Mouse (Mus musculus): ENCODE results near the gene Spa17.

Gene Spa17

DNA sequence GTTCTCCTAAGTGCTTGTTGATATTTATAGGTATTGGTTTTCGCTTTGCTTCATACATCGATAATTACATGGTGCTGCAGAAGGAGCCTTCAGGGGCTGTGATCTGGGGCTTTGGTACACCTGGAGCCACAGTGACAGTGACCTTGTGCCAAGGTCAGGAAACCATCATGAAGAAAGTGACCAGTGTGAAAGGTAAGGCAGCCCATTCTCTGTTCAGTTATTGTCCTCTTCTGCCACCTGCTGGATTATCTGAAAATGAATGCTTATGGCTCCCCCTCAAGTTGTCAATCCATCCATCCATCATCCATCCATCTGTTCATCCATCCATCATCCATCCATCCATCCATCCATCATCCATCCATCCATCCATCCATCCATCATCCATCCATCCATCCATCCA lies 3.2 kb upstream of the Spa17 start:
- peak; percentile 55 for DNase-seq (ENCODE audit: low spot score)

- no peak for DNase-seq (ENCODE audit: low spot score)
Measured at GRCm38 (mm10) chr9:37615220-37615619, 1.7 kb upstream of the Spa17 start.

- no peak for DNase-seq (ENCODE audit: low spot score)
Measured at GRCm38 (mm10) chr9:37614316-37614715, 794 bp upstream of the Spa17 start.

- no peak for DNase-seq (ENCODE audit: low spot score)
Measured at GRCm38 (mm10) chr9:37613911-37614280, 374 bp upstream of the Spa17 start.

DNA sequence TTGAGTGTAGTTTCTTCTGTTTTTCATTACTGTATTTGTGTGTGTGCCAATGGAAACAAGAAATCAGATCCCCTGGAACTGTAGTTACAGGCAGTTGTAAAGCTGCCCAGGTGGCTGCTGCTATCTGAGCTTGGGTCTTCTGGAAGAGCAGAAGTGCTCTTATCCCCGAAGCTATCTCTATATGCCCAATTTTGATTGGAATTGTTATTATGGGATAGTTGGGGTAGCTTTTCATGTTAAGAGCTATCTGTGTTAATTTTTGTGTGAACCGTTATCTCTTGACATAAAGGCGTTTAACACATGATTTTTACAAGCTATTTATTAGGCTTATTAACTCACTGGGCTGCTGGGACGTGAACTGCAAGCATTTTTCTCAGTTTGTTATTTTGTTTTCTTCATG lies 4.0 kb downstream of the Spa17 start:
- DNase-seq (ENCODE audit: low spot score) = no peak

DNA sequence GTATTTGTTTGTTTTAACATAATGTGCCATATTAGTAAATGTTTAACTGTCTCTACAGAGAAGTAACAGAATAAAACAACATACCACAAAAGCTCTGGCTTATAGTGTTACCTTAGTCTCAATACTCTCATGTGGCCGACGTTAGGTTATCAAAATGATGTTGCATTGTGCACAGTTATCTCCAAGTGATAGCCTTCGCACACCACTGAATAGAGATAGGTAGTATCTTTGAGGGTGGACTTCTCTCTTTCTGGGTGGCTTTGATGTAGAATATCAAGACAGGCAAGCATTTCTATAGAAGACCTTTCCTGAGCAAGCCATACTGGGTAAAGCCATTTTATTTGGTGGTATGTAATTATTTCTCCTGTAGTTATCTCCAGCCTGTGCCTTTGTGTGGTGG lies 8.4 kb downstream of the Spa17 start:
- no peak for DNase-seq (ENCODE audit: low spot score)

DNA sequence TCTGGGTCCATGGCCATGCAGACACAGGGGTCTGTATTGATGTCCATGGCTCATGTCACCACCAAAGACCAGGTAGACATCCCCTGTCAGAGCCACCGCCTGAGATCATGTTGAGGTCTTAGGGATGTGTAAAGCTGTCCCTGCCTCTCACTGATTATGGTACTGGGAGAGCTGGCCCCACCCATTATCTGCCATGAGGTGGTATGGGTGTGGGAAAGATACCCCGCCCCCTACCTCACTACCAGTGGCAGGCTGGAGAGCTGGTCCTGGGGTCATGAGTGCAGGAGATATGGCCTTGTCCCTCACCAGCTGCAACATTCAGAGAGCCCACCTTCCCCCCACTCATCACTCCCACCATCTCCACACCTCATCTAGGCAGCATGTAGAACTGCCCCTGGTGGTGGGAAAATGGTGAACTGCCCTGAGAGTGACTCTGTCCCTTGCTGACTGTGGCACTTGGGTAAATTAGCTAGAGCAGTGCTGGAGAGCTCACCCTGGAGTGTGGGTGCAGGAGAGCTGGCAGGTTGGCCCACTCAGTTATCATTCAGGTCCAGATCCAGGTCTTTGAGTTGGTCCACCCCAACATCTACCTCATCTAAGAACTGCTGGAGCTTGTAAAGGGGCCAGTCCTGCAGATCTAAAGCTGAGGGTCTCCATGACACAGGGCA lies 12.8 kb downstream of the Spa17 start:
- no peak for DNase-seq (ENCODE audit: low spot score)

DNA sequence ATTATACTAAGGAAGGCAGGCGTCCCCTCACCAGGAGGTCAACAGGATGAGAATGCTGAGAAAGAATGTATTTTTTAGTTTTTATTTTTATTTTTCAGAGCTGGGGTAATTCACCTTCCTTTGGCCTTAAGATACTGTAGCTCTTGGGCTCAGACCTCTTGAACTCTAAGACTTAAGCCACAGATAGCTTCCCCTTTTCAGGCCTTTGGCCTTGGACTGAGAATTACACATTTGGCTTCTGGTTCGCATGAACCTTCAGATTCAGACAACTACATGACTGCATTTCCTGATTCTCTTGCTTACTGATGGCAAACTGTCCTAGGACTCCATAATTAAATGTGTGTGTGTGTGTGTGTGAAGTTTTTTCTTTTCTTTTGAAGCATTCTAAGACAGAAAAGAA lies 14.9 kb downstream of the Spa17 start:
- no peak for DNase-seq (ENCODE audit: low spot score)

DNA sequence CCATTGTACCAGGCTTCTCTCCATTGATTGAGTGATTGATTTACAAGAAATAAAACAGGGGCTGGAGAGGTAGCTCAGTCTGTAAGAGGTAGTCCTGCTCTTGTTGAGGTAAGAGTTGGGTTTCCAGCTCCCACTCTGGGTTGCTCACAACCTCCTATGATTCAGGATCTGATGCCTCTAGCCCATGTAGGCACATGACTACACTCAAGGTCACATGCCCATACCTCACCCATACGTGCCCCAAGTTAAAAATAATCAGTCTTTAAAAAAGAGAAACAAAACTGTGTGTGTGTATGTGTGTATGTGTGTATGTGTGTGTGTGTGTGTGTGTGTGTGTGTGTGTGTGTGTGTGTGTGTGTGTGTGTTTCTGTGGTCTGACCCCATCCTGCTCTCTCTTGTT lies 18.0 kb downstream of the Spa17 start:
- no peak for DNase-seq (ENCODE audit: low spot score)

DNA sequence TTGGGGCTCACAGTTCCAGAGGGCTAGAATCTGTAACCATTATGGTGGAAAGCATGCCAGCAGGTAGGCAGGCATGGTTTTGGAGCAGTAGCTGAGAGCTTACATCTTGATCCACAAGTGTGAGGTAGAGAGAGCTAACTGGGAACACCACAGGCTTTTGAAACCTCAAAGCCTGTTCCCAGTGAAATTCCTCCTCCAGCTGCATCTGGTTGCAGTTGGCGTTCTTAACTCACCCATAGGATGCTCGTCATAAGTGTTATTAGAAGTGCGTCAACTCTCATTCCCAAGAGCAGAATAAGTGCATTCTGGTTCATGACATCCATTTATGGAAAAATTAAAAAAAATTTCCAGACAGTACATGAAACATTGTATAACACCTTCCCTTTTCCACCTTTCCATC lies 19.8 kb downstream of the Spa17 start:
- no peak for DNase-seq (ENCODE audit: low spot score)

DNA sequence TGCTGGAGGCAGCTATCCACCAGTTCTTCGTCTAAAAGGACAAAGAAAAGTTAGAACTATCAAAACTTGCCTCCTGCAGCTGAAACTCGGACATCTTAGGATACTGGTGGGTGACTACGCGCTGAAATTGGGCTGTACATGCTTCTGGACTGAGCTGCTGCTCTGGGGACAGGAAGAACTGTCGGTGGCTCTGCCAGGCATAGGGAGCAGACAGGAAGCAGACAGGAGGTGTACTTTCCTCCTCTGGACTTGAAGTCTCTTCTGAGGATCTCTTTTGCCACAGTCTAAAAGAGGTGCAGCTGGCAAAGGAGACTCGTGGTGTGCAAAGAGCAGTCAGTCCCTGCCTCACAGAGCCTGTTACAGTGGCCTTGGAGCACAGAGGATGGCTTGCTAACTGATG lies 20.9 kb downstream of the Spa17 start:
- DNase-seq (ENCODE audit: low spot score) = no peak

DNA sequence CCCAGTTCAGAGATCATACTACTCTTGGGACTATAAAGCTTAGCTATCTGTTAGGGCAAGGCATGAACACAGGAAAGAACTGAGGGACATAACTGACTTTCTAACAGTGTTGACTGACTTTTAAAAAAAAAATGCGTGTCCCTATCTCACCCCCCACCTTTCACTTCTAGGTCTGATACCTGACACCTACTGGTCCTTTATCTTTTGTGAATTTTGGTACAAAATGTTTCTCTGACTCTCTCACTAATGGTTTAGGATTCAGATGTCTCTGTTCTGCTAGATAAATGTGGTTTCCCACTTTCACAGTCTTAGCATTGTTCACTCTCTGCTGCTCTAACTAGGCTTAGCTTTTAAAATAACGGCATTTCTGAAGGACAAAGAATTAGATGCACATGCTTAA lies 21.5 kb downstream of the Spa17 start:
- DNase-seq (ENCODE audit: low spot score) = no peak

- no peak for DNase-seq (ENCODE audit: low spot score)
Measured at GRCm38 (mm10) chr9:37590381-37590780, 23.1 kb downstream of the Spa17 start.

DNA sequence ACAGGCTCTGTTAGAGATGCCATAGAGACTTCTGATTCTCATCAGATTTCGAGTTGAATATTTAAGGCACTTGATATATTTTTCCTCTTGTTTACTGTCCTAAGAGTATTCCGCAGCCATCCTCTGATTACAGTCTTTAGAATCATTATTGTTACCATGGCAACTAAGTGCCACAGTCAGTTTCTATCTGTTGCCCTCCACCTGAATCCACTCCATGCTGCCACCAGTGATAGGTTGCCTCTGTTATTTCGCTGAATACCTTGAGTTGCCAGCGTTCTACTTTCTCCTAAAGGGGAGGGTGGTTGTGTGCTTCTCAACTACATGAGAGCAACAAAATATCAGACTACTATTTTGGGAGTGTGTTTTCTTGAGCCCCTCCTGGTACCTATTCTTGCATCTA lies 26.8 kb downstream of the Spa17 start:
- DNase-seq (ENCODE audit: low spot score) = no peak

DNA sequence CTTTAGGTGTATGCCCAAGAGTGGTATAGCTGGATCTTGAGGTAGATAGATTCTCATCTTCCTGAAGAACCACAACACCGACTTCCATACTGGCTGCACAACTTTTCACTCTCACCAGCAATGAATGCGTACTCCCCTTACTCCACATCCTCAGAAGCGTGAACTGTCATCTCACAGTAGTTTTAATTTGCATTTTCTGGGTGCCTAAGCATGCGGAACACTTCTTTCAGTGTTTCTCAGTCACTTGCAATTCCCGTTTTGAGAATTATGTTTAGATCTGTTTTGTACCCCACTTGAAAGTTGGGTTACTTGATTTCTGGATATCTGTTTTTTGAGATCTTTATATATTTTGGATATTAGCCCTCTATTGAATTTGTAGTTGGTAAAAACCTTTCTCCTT lies 29.9 kb downstream of the Spa17 start:
- DNase-seq (ENCODE audit: low spot score) = no peak

DNA sequence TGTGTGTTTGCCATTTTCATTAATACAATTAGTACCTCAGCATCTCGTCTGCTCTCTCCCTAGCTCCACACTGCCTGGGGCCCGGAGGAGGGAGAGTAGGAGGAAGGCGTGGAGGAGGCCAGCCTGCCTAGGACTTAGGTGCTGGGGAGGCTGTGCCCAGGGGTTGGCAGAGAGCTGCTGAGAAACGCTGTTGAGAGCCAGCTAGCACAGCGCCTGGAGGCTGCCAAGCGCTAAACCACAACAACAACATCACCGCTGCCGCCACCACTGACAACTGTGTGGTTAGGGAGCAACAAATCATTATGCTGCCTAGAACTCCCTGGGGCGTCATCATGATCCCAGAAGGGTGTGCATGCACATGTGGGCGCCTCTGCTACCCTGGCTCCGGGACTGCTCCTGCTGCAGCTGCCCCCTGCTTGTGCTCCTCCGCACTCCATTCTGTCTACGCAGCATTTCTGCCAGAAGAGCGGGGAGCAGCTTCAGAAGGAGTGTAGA lies 37.0 kb downstream of the Spa17 start:
- DNase-seq (ENCODE audit: low spot score) = no peak

DNA sequence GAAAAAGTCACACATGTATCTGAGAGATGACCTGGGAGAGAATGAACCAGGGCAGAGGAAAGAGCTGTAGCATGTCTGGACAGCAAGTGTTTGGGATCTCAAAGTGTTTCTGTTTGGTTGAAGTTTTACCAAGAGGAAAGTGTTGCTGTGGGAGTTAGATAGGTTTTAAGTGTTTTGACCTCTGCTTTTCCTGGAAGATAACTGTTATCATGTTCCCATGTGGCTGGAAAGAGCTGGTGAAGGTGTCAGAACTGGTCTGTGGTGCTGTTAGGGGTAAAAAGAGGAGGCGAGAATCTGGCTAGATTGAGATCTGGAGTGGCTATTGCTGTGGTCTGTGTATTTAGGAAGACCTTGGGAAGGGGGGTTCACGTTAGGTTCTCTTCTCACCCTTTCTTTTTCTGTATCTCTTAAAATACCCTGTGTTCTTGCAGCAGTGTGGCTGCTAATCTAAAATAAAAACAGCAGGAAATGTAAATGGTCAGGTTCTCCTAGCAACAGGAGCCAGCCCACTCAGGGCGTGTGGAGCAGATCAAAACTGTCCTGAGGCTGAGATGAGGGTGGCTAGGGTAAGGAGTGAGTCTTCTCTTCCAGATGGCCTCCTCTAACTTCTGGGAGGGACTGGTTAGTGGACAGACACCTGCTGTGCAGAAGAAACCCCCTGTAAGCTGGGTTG lies 41.2 kb downstream of the Spa17 start:
- no peak for DNase-seq (ENCODE audit: low spot score)

- no peak for DNase-seq (ENCODE audit: low spot score)
Measured at GRCm38 (mm10) chr9:37569231-37569835, 44.2 kb downstream of the Spa17 start.

DNA sequence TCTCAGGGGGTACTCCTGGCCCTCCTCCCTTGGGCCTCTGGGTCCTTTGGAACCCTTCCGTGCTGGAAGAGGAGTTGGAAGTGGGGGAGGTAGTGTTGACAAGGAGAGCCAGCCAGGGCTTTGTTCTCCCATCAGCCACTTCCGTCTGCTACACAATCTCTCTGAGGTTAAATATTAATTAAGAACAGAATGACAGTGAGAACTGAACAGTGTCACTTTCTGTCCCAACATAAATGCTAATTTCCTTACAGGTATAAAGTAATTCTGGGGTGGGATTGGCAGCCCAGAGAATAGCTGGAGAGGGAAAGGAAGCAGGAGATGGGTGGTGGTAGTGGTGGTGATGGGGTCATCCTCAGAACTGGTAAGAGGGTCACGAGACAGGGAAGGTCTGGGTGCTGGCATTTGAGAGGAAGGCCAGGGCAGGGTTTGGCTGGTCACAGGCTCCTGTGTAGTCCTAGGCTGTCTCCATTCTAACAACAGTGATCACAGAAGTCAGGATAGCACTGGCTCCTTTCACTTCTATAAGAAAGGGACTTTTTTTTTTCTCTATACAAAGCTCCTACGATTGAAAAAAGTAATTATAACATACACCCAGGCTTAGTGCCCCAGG lies 44.8 kb downstream of the Spa17 start:
- DNase-seq (ENCODE audit: low spot score) = no peak

GRCm38 (mm10) chr9:37567892-37568604 lies 45.5 kb downstream of the Spa17 start:
- DNase-seq (ENCODE audit: low spot score) = no peak

GRCm38 (mm10) chr9:37567454-37567853 lies 46.1 kb downstream of the Spa17 start:
- no peak for DNase-seq (ENCODE audit: low spot score)

- no peak for DNase-seq (ENCODE audit: low spot score)
Measured at GRCm38 (mm10) chr9:37567019-37567418, 46.5 kb downstream of the Spa17 start.

All from lung, postnatal 25 days (tissue).